Mouse (Mus musculus): ENCODE measurements around the gene Chrd. TPM values are rescaled to one million over a fixed set of nuclear protein-coding genes. Genes with fewer than 3 reads are reported as not detected.

Gene Chrd
- polyA plus RNA-seq, 1 experiment from 2014 or later = 6.3 TPM

- no peak overlapping the region for H3K9ac ChIP-seq (replicated peaks; ENCODE audit: low read length)
- no peaks in the 10 kb centered on the region for H3K9me3 ChIP-seq (ENCODE audit: control insufficient read depth, low read length)
- H3K4me2 ChIP-seq (ENCODE audit: low read length) = no peak overlapping the region
- peaks cover 48% of the 10 kb centered on the region for H3K36me3 ChIP-seq (ENCODE audit: control insufficient read depth, insufficient read depth, low read length)
- DNase-seq = no peak
- ATAC-seq (ENCODE audit: low FRiP score, low TSS enrichment) = no peak
- H3K27me3 ChIP-seq (ENCODE audit: control insufficient read depth, insufficient read depth, low read length) = no peaks in the 10 kb centered on the region
- WGBS = 32% methylated on average over 5 of the region's 5 CpGs
- H3K27ac ChIP-seq (replicated peaks; ENCODE audit: low read depth, low read length) = no peak overlapping the region
- H3K4me1 ChIP-seq (ENCODE audit: control insufficient read depth, insufficient read depth, low read length) = peaks cover 32% of the 10 kb centered on the region
- no peak overlapping the region for H3K4me3 ChIP-seq (replicated peaks; ENCODE audit: low read depth, low read length)
These were observed 32.9 kb upstream of the Chrd start for GRCm38 (mm10) chr16:20700036-20700435.

DNA sequence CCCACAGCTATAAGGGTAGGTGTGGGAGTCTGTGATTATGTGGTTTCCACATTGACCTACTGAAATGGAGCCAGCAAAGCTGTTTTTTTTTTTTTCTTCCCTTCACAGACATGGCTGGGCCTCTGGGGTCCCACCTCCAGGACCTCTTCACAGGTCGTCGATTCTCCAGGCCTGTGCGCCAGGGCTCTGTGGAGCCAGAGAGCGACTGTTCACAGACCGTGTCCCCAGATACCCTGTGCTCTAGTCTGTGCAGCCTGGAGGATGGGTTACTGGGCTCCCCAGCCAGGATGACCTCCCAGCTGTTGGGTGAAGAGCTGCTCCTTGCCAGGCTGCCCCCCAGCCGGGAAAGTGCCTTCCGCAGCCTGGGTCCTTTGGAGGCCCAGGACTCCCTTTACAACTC, 31.6 kb upstream of the Chrd start:
- Histone ChIP-seq H3K27me3 (ENCODE audit: control insufficient read depth, insufficient read depth, low read length) (no peaks in the 10 kb centered on the region), H3K36me3 (ENCODE audit: control insufficient read depth, insufficient read depth, low read length) (peaks cover 53% of the 10 kb centered on the region), H3K9me3 (ENCODE audit: control insufficient read depth, low read length) (no peaks in the 10 kb centered on the region), H3K4me3 (replicated peaks; ENCODE audit: low read depth, low read length) (no peak overlapping the region), H3K4me1 (ENCODE audit: control insufficient read depth, insufficient read depth, low read length) (peaks cover 20% of the 10 kb centered on the region), H3K9ac (replicated peaks; ENCODE audit: low read length) (no peak overlapping the region), H3K27ac (replicated peaks; ENCODE audit: low read depth, low read length) (peak overlapping the region; percentile 62), H3K4me2 (ENCODE audit: low read length) (no peak overlapping the region)
- 29% methylated on average over 7 of the region's 7 CpGs for WGBS
- DNase-seq = no peak
- ATAC-seq (ENCODE audit: low FRiP score, low TSS enrichment) = no peak

DNA sequence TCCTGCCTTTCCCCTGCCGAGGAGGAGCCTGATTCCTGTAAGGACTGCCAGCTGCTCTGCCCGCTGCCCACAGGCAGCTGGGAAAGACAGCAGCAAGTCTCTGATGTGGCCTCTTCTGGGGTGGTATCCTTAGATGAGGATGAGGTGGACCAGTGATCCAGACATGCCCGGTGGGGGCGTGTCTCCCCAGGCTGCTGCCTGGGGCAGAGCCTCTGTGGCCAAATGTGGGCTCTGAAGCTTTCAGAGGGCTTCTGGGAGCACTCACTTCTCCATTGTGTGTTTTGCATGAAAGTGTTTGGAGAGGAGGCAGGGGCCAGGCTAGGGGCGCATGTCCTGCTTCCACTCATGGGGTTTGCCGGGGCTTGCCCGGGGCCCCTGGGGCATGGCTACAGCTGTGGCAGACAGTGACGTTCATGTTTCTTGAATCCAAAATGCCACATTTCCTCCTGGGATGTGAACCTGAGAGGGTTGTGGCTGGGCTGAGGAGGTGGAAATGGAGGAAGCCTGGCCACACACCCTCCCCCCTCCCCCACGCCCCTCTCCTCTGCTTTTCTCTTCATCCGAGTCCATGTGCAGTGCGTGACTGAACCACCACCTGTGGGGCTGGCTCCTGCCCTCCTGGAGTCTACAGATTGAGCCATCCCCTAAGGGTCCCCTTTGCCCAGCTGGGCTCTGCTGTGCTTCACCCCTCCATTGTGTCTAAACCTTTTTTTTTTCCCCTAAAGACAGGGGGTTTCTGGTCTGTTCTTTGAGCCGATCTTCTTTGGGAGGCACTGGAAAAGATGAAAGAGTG, 31.0 kb upstream of the Chrd start:
- Histone ChIP-seq H3K27me3 (ENCODE audit: control insufficient read depth, insufficient read depth, low read length) (no peaks in the 10 kb centered on the region), H3K4me1 (ENCODE audit: control insufficient read depth, insufficient read depth, low read length) (peaks cover 14% of the 10 kb centered on the region), H3K9ac (replicated peaks; ENCODE audit: low read length) (no peak overlapping the region), H3K4me2 (ENCODE audit: low read length) (no peak overlapping the region; the same call in 1 of the 2 replicates), H3K9me3 (ENCODE audit: control insufficient read depth, low read length) (no peaks in the 10 kb centered on the region), H3K4me3 (replicated peaks; ENCODE audit: low read depth, low read length) (no peak overlapping the region), H3K36me3 (ENCODE audit: control insufficient read depth, insufficient read depth, low read length) (peaks cover 59% of the 10 kb centered on the region), H3K27ac (replicated peaks; ENCODE audit: low read depth, low read length) (peak overlapping the region; percentile 62)
- WGBS = 9% methylated on average over 12 of the region's 12 CpGs
- ATAC-seq (ENCODE audit: low FRiP score, low TSS enrichment) (peak; percentile 19; the same call in 1 of the 2 replicates), DNase-seq (no peak)

- ATAC-seq (ENCODE audit: low FRiP score, low TSS enrichment) (peak; percentile 60; the same call in 1 of the 2 replicates), DNase-seq (peak; percentile 84)
- no peak overlapping the region for H3K9ac ChIP-seq (replicated peaks; ENCODE audit: low read length)
- peak overlapping the region; percentile 61; the same call in 1 of the 2 replicates for H3K27ac ChIP-seq (replicated peaks; ENCODE audit: low read depth, low read length)
- no peaks in the 10 kb centered on the region for H3K27me3 ChIP-seq (ENCODE audit: control insufficient read depth, insufficient read depth, low read length)
- peaks cover 14% of the 10 kb centered on the region for H3K4me1 ChIP-seq (ENCODE audit: control insufficient read depth, insufficient read depth, low read length)
- WGBS = 4% methylated on average over 8 of the region's 8 CpGs
- H3K36me3 ChIP-seq (ENCODE audit: control insufficient read depth, insufficient read depth, low read length) = peaks cover 65% of the 10 kb centered on the region
- H3K4me3 ChIP-seq (replicated peaks; ENCODE audit: low read depth, low read length) = no peak overlapping the region
- no peaks in the 10 kb centered on the region for H3K9me3 ChIP-seq (ENCODE audit: control insufficient read depth, low read length)
- no peak overlapping the region; the same call in 1 of the 2 replicates for H3K4me2 ChIP-seq (ENCODE audit: low read length)
These were observed 30.4 kb upstream of the Chrd start for GRCm38 (mm10) chr16:20702522-20702893.

GRCm38 (mm10) chr16:20703071-20703470, 29.9 kb upstream of the Chrd start:
- no peak overlapping the region for H3K27ac ChIP-seq (replicated peaks; ENCODE audit: low read depth, low read length)
- no peak overlapping the region for H3K4me3 ChIP-seq (replicated peaks; ENCODE audit: low read depth, low read length)
- peaks cover 14% of the 10 kb centered on the region for H3K4me1 ChIP-seq (ENCODE audit: control insufficient read depth, insufficient read depth, low read length)
- no peaks in the 10 kb centered on the region for H3K27me3 ChIP-seq (ENCODE audit: control insufficient read depth, insufficient read depth, low read length)
- ATAC-seq (ENCODE audit: low FRiP score, low TSS enrichment) (no peak), DNase-seq (no peak)
- H3K9me3 ChIP-seq (ENCODE audit: control insufficient read depth, low read length) = no peaks in the 10 kb centered on the region
- H3K4me2 ChIP-seq (ENCODE audit: low read length) = no peak overlapping the region
- no peak overlapping the region for H3K9ac ChIP-seq (replicated peaks; ENCODE audit: low read length)
- peaks cover 70% of the 10 kb centered on the region for H3K36me3 ChIP-seq (ENCODE audit: control insufficient read depth, insufficient read depth, low read length)
- WGBS = 94% methylated on average over 10 of the region's 10 CpGs

- 96% methylated on average over 6 of the region's 6 CpGs for WGBS
- Histone ChIP-seq H3K4me3 (replicated peaks; ENCODE audit: low read depth, low read length) (no peak overlapping the region), H3K9me3 (ENCODE audit: control insufficient read depth, low read length) (no peaks in the 10 kb centered on the region), H3K36me3 (ENCODE audit: control insufficient read depth, insufficient read depth, low read length) (peaks cover 76% of the 10 kb centered on the region), H3K9ac (replicated peaks; ENCODE audit: low read length) (no peak overlapping the region), H3K27ac (replicated peaks; ENCODE audit: low read depth, low read length) (no peak overlapping the region), H3K4me1 (ENCODE audit: control insufficient read depth, insufficient read depth, low read length) (peaks cover 14% of the 10 kb centered on the region), H3K4me2 (ENCODE audit: low read length) (no peak overlapping the region), H3K27me3 (ENCODE audit: control insufficient read depth, insufficient read depth, low read length) (no peaks in the 10 kb centered on the region)
- DNase-seq (no peak), ATAC-seq (ENCODE audit: low FRiP score, low TSS enrichment) (no peak)
These were observed 29.1 kb upstream of the Chrd start for GRCm38 (mm10) chr16:20703699-20704400.

- H3K27me3 ChIP-seq (ENCODE audit: control insufficient read depth, insufficient read depth, low read length) = no peaks in the 10 kb centered on the region
- ATAC-seq (ENCODE audit: low FRiP score, low TSS enrichment) (no peak), DNase-seq (no peak)
- no peaks in the 10 kb centered on the region for H3K9me3 ChIP-seq (ENCODE audit: control insufficient read depth, low read length)
- H3K27ac ChIP-seq (replicated peaks; ENCODE audit: low read depth, low read length) = no peak overlapping the region
- H3K4me2 ChIP-seq (ENCODE audit: low read length) = no peak overlapping the region
- H3K4me3 ChIP-seq (replicated peaks; ENCODE audit: low read depth, low read length) = no peak overlapping the region
- 85% methylated on average over 3 of the region's 3 CpGs for WGBS
- H3K4me1 ChIP-seq (ENCODE audit: control insufficient read depth, insufficient read depth, low read length) = peaks cover 14% of the 10 kb centered on the region
- H3K36me3 ChIP-seq (ENCODE audit: control insufficient read depth, insufficient read depth, low read length) = peaks cover 75% of the 10 kb centered on the region
- no peak overlapping the region for H3K9ac ChIP-seq (replicated peaks; ENCODE audit: low read length)
These were observed 27.1 kb upstream of the Chrd start for GRCm38 (mm10) chr16:20705786-20706185.

GRCm38 (mm10) chr16:20706407-20707055, 26.4 kb upstream of the Chrd start:
- WGBS = 94% methylated on average over 2 of the region's 2 CpGs
- DNase-seq (no peak), ATAC-seq (ENCODE audit: low FRiP score, low TSS enrichment) (no peak)
- no peak overlapping the region for H3K4me2 ChIP-seq (ENCODE audit: low read length)
- no peak overlapping the region for H3K27ac ChIP-seq (replicated peaks; ENCODE audit: low read depth, low read length)
- H3K4me3 ChIP-seq (replicated peaks; ENCODE audit: low read depth, low read length) = no peak overlapping the region
- H3K9ac ChIP-seq (replicated peaks; ENCODE audit: low read length) = no peak overlapping the region
- peaks cover 13% of the 10 kb centered on the region for H3K4me1 ChIP-seq (ENCODE audit: control insufficient read depth, insufficient read depth, low read length)
- H3K36me3 ChIP-seq (ENCODE audit: control insufficient read depth, insufficient read depth, low read length) = peaks cover 77% of the 10 kb centered on the region
- H3K9me3 ChIP-seq (ENCODE audit: control insufficient read depth, low read length) = no peaks in the 10 kb centered on the region
- H3K27me3 ChIP-seq (ENCODE audit: control insufficient read depth, insufficient read depth, low read length) = no peaks in the 10 kb centered on the region
